Mouse (Mus musculus) embryonic facial prominence, embryonic 11.5 days (tissue): Measurements from ENCODE around the gene Nccrp1. TPM values are rescaled to one million over a fixed set of nuclear protein-coding genes. Genes with fewer than 3 reads are reported as not detected.

ENCODE experiments used
- ATAC-seq: fragments of 200-750 bp; cut with Nextera tagmentation; replicated peaks from 2 replicates; pipeline ENCODE4 v1.8.0; 2017; ENCODE audit warnings: low read depth; ENCODE audit not compliant: insufficient number of reproducible peaks, low FRiP score, low TSS enrichment
- DNase-seq: peaks from one replicate; pipeline ENCODE4 v3.0.0-alpha.2; 2015; ENCODE audit warnings: low spot score
- H3K27ac ChIP-seq: fragments of 300-500 bp; sonication (generic); replicated peaks from 2 replicates; pipeline ENCODE4 v1.5.1; 2014; ENCODE audit warnings: mild to moderate bottlenecking, low read depth, low read length, control low read depth
- H3K27me3 ChIP-seq: fragments of 300-500 bp; sonication (generic); 2 replicates; pipeline ENCODE4 v1.6.1; 2014; ENCODE audit warnings: mild to moderate bottlenecking, low read length, moderate library complexity, mixed read lengths; ENCODE audit not compliant: control insufficient read depth, insufficient read depth
- H3K36me3 ChIP-seq: fragments of 300-500 bp; sonication (generic); replicated peaks from 2 replicates; pipeline ENCODE4 v1.6.1; 2014; ENCODE audit warnings: low read depth, mild to moderate bottlenecking, low read length, moderate library complexity, mixed read lengths; ENCODE audit not compliant: control insufficient read depth, insufficient read depth
- H3K4me1 ChIP-seq: fragments of 300-500 bp; sonication (generic); 2 replicates; pipeline ENCODE4 v1.6.1; 2014; ENCODE audit warnings: low read length, mixed read lengths; ENCODE audit not compliant: control insufficient read depth, insufficient read depth
- H3K4me2 ChIP-seq: fragments of 300-500 bp; sonication (generic); 2 replicates; pipeline ENCODE4 v1.6.1; 2014; ENCODE audit warnings: low read depth, mild to moderate bottlenecking, control low read depth, low read length, moderate library complexity
- H3K4me3 ChIP-seq: fragments of 300-500 bp; sonication (generic); 2 replicates; pipeline ENCODE4 v1.5.1; 2014; ENCODE audit warnings: low read depth, low read length, control low read depth
- H3K9ac ChIP-seq: fragments of 300-500 bp; sonication (generic); replicated peaks from 2 replicates; pipeline ENCODE4 v1.6.1; 2014; ENCODE audit warnings: mild to moderate bottlenecking, control low read depth, low read length
- H3K9me3 ChIP-seq: fragments of 300-500 bp; sonication (generic); replicated peaks from 2 replicates; pipeline ENCODE4 v1.6.1; 2016; ENCODE audit warnings: mild to moderate bottlenecking, low read length, inconsistent platforms, mixed read lengths; ENCODE audit not compliant: control insufficient read depth
- WGBS: fragments of 180-500 bp; shearing (Covaris S2); extraction: QIAGEN DNeasy Blood & Tissue Kit; methylation state at CpG from one replicate; pipeline ENCODE4 v1.1.7; 2014; 5-methylcytosine and 5-hydroxymethylcytosine counted together
- polyA plus RNA-seq: library from polyadenylated mRNA; unstranded; fragments of >200 nt; fragmentation: Nextera tagmentation; extraction: Ambion mirVana; gene quantifications from 2 replicates; pipeline ENCODE4 v1.2.1, GENCODE M21; 2014

The Nccrp1 gene
- polyA plus RNA-seq, 1 experiment from 2014 or later, result not detected

- peaks cover 2% of the 10 kb centered on the region for H3K36me3 ChIP-seq
- H3K27me3 ChIP-seq, result no peaks in the 10 kb centered on the region
- H3K4me3 ChIP-seq, result no peak overlapping the region
- H3K4me1 ChIP-seq, result no peaks in the 10 kb centered on the region
- DNase-seq, result no peak
- H3K4me2 ChIP-seq, result no peak overlapping the region
- H3K27ac ChIP-seq, result no peak overlapping the region
- no peak overlapping the region for H3K9ac ChIP-seq
- no peak for ATAC-seq
- WGBS, result 74% methylated on average over 5 of the region's 5 CpGs
- H3K9me3 ChIP-seq, result no peaks in the 10 kb centered on the region
Measured at GRCm38 (mm10) chr7:28565407-28565806, 18.4 kb upstream of the Nccrp1 start.

GRCm38 (mm10) chr7:28562951-28563350, 15.9 kb upstream of the Nccrp1 start:
- WGBS, result 91% methylated on average over 13 of the region's 13 CpGs
- Histone ChIP-seq H3K27me3 (no peaks in the 10 kb centered on the region), H3K27ac (no peak overlapping the region), H3K9ac (no peak overlapping the region), H3K4me3 (no peak overlapping the region), H3K36me3 (peaks cover 12% of the 10 kb centered on the region), H3K4me1 (no peaks in the 10 kb centered on the region), H3K9me3 (no peaks in the 10 kb centered on the region), H3K4me2 (no peak overlapping the region)
- DNase-seq (no peak), ATAC-seq (no peak)

GRCm38 (mm10) chr7:28562371-28562770, 15.3 kb upstream of the Nccrp1 start:
- ATAC-seq (no peak), DNase-seq (no peak)
- no peaks in the 10 kb centered on the region for H3K4me1 ChIP-seq
- H3K27me3 ChIP-seq, result no peaks in the 10 kb centered on the region
- H3K36me3 ChIP-seq, result peaks cover 10% of the 10 kb centered on the region
- H3K27ac ChIP-seq, result no peak overlapping the region
- H3K9me3 ChIP-seq, result no peaks in the 10 kb centered on the region
- H3K9ac ChIP-seq, result no peak overlapping the region
- 91% methylated on average over 13 of the region's 13 CpGs for WGBS
- H3K4me2 ChIP-seq, result no peak overlapping the region
- no peak overlapping the region for H3K4me3 ChIP-seq

GRCm38 (mm10) chr7:28561967-28562366, 14.9 kb upstream of the Nccrp1 start:
- Histone ChIP-seq H3K27me3 (no peaks in the 10 kb centered on the region), H3K27ac (no peak overlapping the region), H3K9ac (no peak overlapping the region), H3K9me3 (no peaks in the 10 kb centered on the region), H3K4me3 (no peak overlapping the region), H3K4me1 (no peaks in the 10 kb centered on the region), H3K36me3 (peaks cover 10% of the 10 kb centered on the region), H3K4me2 (no peak overlapping the region)
- 93% methylated on average over 11 of the region's 11 CpGs for WGBS
- no peak for ATAC-seq
- DNase-seq, result no peak

- WGBS, result 92% methylated on average over 10 of the region's 10 CpGs
- Histone ChIP-seq H3K9ac (no peak overlapping the region), H3K36me3 (peaks cover 10% of the 10 kb centered on the region), H3K27me3 (no peaks in the 10 kb centered on the region), H3K4me3 (no peak overlapping the region), H3K27ac (no peak overlapping the region), H3K9me3 (no peaks in the 10 kb centered on the region), H3K4me2 (no peak overlapping the region), H3K4me1 (no peaks in the 10 kb centered on the region)
- ATAC-seq (no peak), DNase-seq (no peak)
Measured at GRCm38 (mm10) chr7:28560856-28561255, 13.8 kb upstream of the Nccrp1 start.

- ATAC-seq (no peak), DNase-seq (no peak)
- H3K4me1 ChIP-seq, result no peaks in the 10 kb centered on the region
- no peak overlapping the region for H3K27ac ChIP-seq
- H3K27me3 ChIP-seq, result no peaks in the 10 kb centered on the region
- H3K4me3 ChIP-seq, result no peak overlapping the region
- H3K9me3 ChIP-seq, result no peaks in the 10 kb centered on the region
- H3K36me3 ChIP-seq, result peaks cover 10% of the 10 kb centered on the region
- H3K4me2 ChIP-seq, result no peak overlapping the region
- no peak overlapping the region for H3K9ac ChIP-seq
- WGBS, result 49% methylated on average over 4 of the region's 4 CpGs
Measured at GRCm38 (mm10) chr7:28558486-28558885, 11.4 kb upstream of the Nccrp1 start.

- no peak for ATAC-seq
- no peak overlapping the region for H3K4me2 ChIP-seq
- H3K36me3 ChIP-seq, result peaks cover 10% of the 10 kb centered on the region
- H3K27me3 ChIP-seq, result no peaks in the 10 kb centered on the region
- H3K27ac ChIP-seq, result no peak overlapping the region
- no peak overlapping the region for H3K9ac ChIP-seq
- no peaks in the 10 kb centered on the region for H3K4me1 ChIP-seq
- no peak for DNase-seq
- whole genome bisulfite sequencing, result 71% methylated on average over 6 of the region's 6 CpGs
- H3K4me3 ChIP-seq, result no peak overlapping the region
- H3K9me3 ChIP-seq, result no peaks in the 10 kb centered on the region
Measured at GRCm38 (mm10) chr7:28557708-28558107, 10.7 kb upstream of the Nccrp1 start.

GRCm38 (mm10) chr7:28557069-28557468, 10.0 kb upstream of the Nccrp1 start:
- 82% methylated on average over 5 of the region's 5 CpGs for WGBS
- no peak for DNase-seq
- H3K36me3 ChIP-seq, result peaks cover 10% of the 10 kb centered on the region
- ATAC-seq, result no peak
- H3K27ac ChIP-seq, result no peak overlapping the region
- H3K4me3 ChIP-seq, result no peak overlapping the region
- no peaks in the 10 kb centered on the region for H3K27me3 ChIP-seq
- no peak overlapping the region for H3K4me2 ChIP-seq
- no peak overlapping the region for H3K9ac ChIP-seq
- no peaks in the 10 kb centered on the region for H3K9me3 ChIP-seq
- no peaks in the 10 kb centered on the region for H3K4me1 ChIP-seq
